In the genomic region with DNA sequence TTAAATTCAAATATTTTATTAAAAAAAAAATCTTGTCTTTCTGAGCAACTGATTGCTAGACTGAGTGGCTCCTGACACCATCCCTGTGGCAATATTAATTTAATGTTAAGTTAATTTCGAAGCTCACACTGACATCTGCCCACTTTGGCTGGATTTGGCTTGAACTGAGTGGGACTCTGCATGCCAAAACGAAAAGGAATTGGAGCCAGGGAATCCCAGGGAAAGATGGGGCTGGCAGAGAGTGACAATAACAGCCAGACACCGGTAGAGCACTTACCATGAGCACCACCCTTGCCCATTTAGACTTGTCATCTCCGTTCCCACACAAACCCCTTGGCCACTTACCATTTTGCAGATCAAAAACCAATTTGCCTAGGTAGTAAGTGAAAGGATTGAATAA, we compare ENCODE assay signal across 16 mouse cellular contexts. TPM values are rescaled to one million over a fixed set of nuclear protein-coding genes. Genes with fewer than 3 reads are reported as not detected.
DNase-seq lines count a peak whose midpoint lies in the region; TF ChIP-seq lines count a peak whose summit lies in the region.
"Had no signal": no experiment of that assay in that cellular context is flagged by ENCODE, and none has a peak within 500 bp of the region (broad histone marks: within the 10 kb centered on the region; RNA-seq: fewer than 3 reads in every experiment).

No protein-coding gene starts in this region.

- DNase-seq in cerebellum, adult 11-12 months: peak; percentile 26
- no peak for DNase-seq in cerebellum, adult 8-10 months
- peak; percentile 29 for DNase-seq in heart, adult 11 months
- no peak for DNase-seq in heart, postnatal 10 days
- DNase-seq in brain, embryonic 14.5 days (ENCODE audit: low read depth): peak; percentile 35
- peak; percentile 42 to 60 for DNase-seq in cerebellum, postnatal 25 days
- DNase-seq in lung, postnatal 36 days: no peak
- DNase-seq: adrenal gland, adult 2 months; adrenal gland, postnatal 36 days; forebrain, postnatal 0 days; kidney, adult 8-10 months; kidney, postnatal 4 days; midbrain, embryonic 14.5 days; right cerebral cortex, postnatal 25 days; thymus, postnatal 14 days had no signal

- no peak for TF ChIP-seq POLR2A in brain, embryonic 14.5 days (IDR thresholded peaks at IDR 0.05; ENCODE audit: borderline replicate concordance, extremely low read depth, insufficient read depth, insufficient read length, poor library complexity, severe bottlenecking)

- TF ChIP-seq CTCF in brain, embryonic 14.5 days (IDR thresholded peaks at IDR 0.05; ENCODE audit: borderline replicate concordance, extremely low read depth, insufficient read depth, insufficient read length): no peak

- intact Hi-C loops in heart, postnatal 10 days (cut with DNase I): no loop called here

RNA-seq across cellular contexts. Expression of a gene that starts 12.3 kb away (rescaled TPM):
- total RNA-seq in heart, postnatal 10 days (2021): 10 to 100 TPM in 1 of 2 experiments, 1 to 10 TPM in 1; 8.8 to 11.7 TPM
- 6.5 and 10.2 TPM in 2 replicates for polyA plus RNA-seq in brain, embryonic 14.5 days (2012; rRNA removed)

RNA-seq across cellular contexts. Expression of a gene that starts 33.4 kb away (rescaled TPM):
- 1 to 10 TPM; 6.3 to 7.0 TPM for total RNA-seq in heart, postnatal 10 days (2021)
- 3.8 and 4.9 TPM in 2 replicates for polyA plus RNA-seq in brain, embryonic 14.5 days (2012; rRNA removed)
- total RNA-seq: neutrophil, adult 5-6 weeks had no signal

Comparison
In these comparisons a context has a peak if more than half of its experiments do, and no peak if none do; other contexts are left out.
1. DNase-seq: peak in cerebellum, adult 11-12 months (single experiment), heart, adult 11 months (single experiment), brain, embryonic 14.5 days (single experiment) and cerebellum, postnatal 25 days (2 of 2); none in cerebellum, adult 8-10 months (single experiment), heart, postnatal 10 days (0 of 2) and lung, postnatal 36 days (single experiment).